Mouse (Mus musculus): ENCODE data around the gene Gm45062.

The Gm45062 gene

GRCm38 (mm10) chr6:8416802-8417569 is 157.7 kb downstream of the Gm45062 start:
- in situ Hi-C loops (cut with MboI), result no loop called here

DNA sequence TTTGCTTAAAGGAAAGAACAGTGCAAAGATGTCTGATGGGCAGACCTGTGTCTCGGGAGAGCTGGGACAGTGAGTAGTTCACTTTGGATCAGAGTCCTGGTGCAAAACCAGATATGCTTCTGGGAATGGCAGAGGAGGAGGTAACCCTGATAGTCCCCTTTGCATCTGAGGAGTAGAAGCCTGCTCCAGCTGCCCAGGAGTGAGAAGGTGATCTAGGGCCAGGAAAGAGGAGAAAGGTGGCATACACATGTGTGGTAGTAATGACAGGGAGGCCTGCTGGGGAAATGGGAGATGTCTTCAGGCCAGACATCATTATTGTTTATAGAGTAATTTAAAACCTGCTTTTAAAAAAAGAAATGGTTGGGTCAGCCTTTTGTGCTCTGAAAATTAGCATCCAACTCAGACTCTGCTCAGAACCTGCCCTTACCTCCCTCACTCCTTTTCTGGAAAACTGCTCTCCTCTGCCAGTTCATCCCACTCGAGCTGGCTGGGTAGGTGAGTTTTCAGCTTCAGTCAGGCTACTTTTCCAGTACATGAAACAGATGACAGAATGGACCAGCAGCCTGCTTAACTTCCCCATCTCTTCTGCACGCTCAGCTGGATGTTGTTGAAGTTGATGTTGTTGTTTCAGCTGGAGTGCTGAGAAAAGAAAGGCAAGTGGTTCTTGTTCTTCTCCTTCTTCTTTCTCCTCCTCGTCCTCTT is 160.4 kb downstream of the Gm45062 start:
- in situ Hi-C loops (cut with MboI), result no loop called here

DNA sequence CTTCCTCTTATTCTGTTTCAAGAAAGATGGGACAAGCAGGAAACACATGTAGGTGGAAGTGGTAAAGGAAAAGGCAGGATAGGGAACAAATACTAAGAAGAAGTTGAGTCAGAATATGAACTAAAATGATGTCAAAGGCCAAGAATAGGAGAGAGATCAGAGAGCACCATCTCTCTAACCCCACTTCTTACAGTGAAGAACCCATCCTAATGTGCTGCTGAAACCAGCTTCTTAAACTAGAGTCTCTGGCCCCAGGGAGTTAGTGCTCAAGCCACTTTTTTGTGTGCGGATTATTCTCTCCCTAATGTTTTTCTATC is 160.9 kb downstream of the Gm45062 start:
- in situ Hi-C loops (cut with MboI), result no loop called here

GRCm38 (mm10) chr6:8421421-8421820 is 162.2 kb downstream of the Gm45062 start:
- in situ Hi-C loops (cut with MboI), result no loop called here

DNA sequence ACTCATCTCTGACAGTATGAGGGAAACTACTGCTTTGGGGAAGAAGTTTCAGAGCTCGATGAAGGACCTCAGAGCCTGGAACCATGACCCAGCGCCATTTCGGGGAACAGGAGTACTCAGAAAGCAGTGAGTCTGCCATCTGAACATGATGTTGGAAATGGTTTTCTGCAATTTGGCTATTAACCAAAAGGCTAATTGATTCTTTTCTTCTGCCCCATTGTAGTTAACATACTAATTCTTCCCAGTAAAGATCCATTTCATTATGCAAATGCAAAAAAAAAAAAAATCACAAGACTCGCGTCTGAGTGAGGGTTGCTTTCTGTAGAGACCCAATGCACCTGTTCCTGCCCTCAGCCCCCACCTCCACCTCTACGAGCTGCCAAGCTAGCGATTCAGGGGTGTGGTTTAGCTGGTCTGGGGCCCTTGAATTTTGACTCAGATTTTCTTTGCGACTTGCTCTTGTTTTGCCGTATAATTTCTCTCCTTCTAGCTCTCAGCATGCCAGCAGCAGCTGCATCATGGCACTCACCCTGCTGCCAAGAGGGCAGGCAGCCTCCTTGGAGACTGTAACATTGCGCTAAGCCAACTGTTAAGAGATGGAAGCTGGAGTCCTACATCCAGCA is 162.8 kb downstream of the Gm45062 start:
- in situ Hi-C loops (cut with MboI), result no loop called here

GRCm38 (mm10) chr6:8423142-8423541 is 163.9 kb downstream of the Gm45062 start:
- in situ Hi-C loops (cut with MboI), result no loop called here

DNA sequence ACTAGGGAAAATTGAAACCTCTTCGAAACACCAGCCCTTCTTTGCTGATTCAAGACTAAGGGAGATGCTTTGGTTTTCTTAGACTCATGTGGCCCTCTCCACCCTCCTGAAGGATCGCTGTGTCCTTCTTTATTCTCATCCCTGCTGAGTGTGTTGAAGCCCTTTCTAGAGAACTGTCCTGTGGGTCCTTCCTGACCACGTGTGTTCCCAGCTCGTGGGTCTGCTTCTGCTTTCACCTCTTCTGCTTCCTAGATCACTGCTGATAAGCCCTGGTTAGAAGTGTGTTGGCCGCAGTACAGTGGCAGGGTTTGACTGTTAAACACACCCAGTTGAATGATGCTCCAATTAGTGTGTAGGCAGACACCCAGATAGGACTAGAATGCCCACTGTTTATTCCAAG is 168.4 kb downstream of the Gm45062 start:
- in situ Hi-C loops (cut with MboI), result no loop called here

GRCm38 (mm10) chr6:8430610-8431234 is 171.5 kb downstream of the Gm45062 start:
- in situ Hi-C loops (cut with MboI), result no loop called here

GRCm38 (mm10) chr6:8433179-8433578 is 173.9 kb downstream of the Gm45062 start:
- in situ Hi-C loops (cut with MboI), result no loop called here

- in situ Hi-C loops (cut with MboI), result no loop called here
Measured at GRCm38 (mm10) chr6:8437937-8438336, 178.7 kb downstream of the Gm45062 start.

- in situ Hi-C loops (cut with MboI), result no loop called here
Measured at GRCm38 (mm10) chr6:8441814-8442213, 182.6 kb downstream of the Gm45062 start.

GRCm38 (mm10) chr6:8446786-8447185 is 187.5 kb downstream of the Gm45062 start:
- in situ Hi-C loops (cut with MboI), result no loop called here

DNA sequence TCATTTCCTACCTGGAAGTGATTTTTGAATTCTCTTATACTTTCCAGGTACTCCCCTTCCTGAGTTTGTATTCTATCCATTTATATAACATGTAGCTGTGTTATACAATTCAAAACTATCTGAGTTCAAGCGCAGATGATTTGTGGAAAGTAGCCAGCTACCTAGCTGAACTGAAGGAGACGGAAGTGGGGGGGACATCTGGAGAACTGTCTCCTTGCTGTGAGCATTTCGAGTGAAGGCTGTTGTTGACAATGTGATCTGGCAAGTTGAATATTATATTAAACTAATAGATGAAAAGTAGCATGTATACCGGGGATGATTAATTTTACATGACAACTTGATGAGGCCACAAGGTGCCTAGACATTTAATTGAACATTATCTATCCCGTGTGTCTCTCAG is 196.3 kb downstream of the Gm45062 start:
- in situ Hi-C loops (cut with MboI), result no loop called here

DNA sequence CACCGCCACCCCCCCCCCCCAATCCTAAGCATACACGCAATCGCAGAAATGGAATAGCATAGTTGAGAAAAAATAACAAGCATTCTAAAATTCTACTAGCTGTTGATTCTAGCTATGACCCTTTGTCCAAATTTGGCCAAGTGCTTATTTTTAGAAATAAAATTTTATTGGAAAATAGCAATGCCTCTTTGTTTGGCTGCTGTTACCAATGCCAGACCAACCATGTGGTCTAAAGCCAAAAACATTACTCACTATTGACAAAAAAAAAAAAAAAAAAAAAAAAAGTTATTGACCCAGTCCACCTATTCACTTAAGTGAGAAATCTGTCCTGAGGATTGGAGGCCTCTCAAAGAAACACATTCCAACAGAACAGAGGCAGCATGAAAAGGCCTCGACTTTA is 199.3 kb downstream of the Gm45062 start:
- in situ Hi-C loops (cut with MboI), result no loop called here

DNA sequence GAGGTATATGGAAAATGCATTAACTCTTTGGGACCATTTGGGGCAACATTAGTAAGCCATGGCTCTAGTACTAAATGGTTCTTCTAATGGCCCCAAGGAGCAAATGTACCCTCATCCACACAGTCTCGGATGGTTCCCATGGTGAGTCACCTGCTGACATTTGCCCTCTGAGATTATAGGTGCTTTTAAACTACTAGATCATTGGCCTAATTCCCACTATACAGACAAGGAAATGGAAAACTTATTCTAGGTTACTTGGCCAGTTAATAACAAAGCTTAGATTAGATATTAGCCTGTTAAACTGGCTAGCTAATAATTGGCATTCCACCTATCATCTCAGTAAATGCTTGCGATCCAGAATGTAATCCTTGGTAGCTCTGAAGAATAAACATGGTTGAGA is 203.2 kb downstream of the Gm45062 start:
- in situ Hi-C loops (cut with MboI), result no loop called here

DNA sequence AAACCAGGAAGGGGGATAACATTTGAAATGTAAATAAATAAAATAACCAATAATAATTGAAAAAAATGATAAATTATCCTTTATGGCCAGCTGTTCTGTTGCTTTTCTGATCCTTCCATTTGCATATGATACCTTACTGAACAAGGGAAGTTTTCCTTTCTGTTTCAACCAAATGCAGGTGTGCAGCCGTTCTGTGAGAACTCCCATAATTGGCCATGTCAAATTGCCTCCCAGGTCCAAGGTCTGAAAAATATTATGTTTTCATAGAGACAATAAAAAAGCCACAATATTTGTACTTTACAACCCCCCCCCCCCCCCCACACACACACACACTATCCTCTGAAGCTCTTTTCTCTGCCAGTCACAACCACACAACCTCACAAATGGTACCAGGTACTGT is 206.1 kb downstream of the Gm45062 start:
- in situ Hi-C loops (cut with MboI), result no loop called here

DNA sequence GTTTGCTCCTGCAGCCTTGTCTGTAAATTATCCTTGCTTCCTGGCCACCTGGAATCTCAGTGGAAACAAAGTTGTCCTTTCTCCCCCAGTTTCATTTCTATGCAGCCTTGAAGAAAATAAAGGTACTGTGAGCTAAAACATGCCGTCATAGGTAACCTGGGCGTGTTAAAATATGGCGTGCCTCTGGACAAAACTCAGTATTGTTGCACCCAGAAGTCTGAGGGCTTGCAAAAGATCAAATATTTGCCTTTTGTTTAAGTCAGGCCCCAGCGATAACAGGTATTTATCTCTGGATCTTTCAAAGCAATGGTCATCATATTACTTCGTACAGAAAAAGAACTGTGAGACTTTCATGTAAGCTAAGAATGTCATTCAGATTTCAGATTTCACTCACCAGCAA is 206.7 kb downstream of the Gm45062 start:
- in situ Hi-C loops (cut with MboI), result no loop called here

DNA sequence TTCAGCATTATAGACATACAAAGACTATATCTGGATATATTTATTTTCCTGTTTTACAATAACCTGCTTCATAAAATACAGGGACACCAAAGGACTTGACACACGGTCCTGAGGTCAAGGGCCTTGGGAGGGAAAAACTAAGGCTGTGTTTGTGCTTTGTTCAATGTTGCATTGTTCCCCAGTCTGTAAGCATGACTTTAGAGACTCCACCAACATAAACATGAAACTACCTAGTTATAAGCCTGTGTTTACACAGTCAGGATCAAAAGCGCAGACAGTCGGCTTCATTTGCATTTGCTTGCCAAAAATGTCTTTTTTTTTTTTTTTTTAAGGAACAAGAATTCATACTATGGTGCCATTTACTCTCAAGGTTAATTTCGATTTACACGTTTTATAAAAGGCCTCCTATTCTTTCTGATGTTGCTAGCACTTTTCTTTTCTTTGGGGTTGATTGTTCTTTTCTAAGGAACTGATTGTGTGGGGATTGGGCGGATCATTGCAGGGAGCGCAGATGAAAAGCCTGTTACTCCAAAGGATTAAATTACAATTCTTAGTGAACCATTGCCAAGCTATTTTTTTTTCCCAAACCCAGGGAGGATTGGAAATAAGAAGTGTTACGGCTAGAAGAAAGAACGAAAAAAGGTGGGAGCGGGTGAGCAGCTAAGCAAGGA is 208.6 kb downstream of the Gm45062 start:
- in situ Hi-C loops (cut with MboI), result no loop called here

GRCm38 (mm10) chr6:8469918-8470317 is 210.7 kb downstream of the Gm45062 start:
- in situ Hi-C loops (cut with MboI), result no loop called here

- in situ Hi-C loops (cut with MboI), result no loop called here
Measured at GRCm38 (mm10) chr6:8472125-8472524, 212.9 kb downstream of the Gm45062 start.

- in situ Hi-C loops (cut with MboI), result no loop called here
Measured at GRCm38 (mm10) chr6:8472915-8473314, 213.7 kb downstream of the Gm45062 start.

- in situ Hi-C loops (cut with MboI), result no loop called here
Measured at GRCm38 (mm10) chr6:8473498-8473897, 214.2 kb downstream of the Gm45062 start.

Data from mature B cell (primary cell).